Mouse (Mus musculus): ENCODE results near the gene Pbxip1. TPM values are rescaled to one million over a fixed set of nuclear protein-coding genes. Genes with fewer than 3 reads are reported as not detected.

The Pbxip1 gene
- polyA plus RNA-seq, 2 experiments, result 17.9 to 32.8 TPM

DNA sequence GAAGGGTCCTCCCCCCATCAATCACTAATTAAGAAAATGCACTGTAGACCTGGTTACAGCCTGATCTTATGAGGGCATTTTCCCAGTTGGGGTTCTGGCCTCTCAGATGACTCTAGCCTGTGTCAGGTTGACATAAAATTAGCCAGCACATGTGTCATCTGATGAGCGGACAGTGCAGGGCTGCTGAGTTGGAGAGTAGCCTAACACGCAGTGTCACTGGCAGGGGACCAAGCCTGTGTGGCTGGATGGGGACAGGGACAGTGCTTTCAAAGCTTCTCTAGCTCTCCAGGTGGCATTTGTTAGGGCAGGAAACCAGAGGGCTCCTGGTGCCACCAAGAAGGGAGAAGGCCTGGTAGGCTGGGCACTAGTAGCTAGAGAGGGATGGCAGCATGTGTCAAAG is 4.2 kb downstream of the Pbxip1 start:
- Histone ChIP-seq H3K9me3 (ENCODE audit: control insufficient read depth, low read length) (no peaks in the 10 kb centered on the region), H3K4me1 (ENCODE audit: control insufficient read depth, insufficient read depth, low read length) (peaks cover 7% of the 10 kb centered on the region), H3K27ac (replicated peaks; ENCODE audit: low read depth, low read length) (no peak overlapping the region), H3K9ac (ENCODE audit: low read depth, low read length, severe bottlenecking) (no peak overlapping the region), H3K27me3 (ENCODE audit: control insufficient read depth, insufficient read depth, low read length) (no peaks in the 10 kb centered on the region), H3K36me3 (ENCODE audit: control insufficient read depth, insufficient read depth, low read length) (peaks cover 16% of the 10 kb centered on the region), H3K4me3 (replicated peaks; ENCODE audit: low read length) (no peak overlapping the region), H3K4me2 (replicated peaks; ENCODE audit: low read depth, low read length, severe bottlenecking) (no peak overlapping the region)
- WGBS, result 85% methylated on average over 2 of the region's 2 CpGs
- no peak for DNase-seq (ENCODE audit: low spot score)
- no peak for TF ChIP-seq POLR2A (IDR thresholded peaks at IDR 0.05; ENCODE audit: borderline replicate concordance, extremely low read depth, insufficient read depth, insufficient read length)
- no peak for ATAC-seq (ENCODE audit: low FRiP score, low read depth)

DNA sequence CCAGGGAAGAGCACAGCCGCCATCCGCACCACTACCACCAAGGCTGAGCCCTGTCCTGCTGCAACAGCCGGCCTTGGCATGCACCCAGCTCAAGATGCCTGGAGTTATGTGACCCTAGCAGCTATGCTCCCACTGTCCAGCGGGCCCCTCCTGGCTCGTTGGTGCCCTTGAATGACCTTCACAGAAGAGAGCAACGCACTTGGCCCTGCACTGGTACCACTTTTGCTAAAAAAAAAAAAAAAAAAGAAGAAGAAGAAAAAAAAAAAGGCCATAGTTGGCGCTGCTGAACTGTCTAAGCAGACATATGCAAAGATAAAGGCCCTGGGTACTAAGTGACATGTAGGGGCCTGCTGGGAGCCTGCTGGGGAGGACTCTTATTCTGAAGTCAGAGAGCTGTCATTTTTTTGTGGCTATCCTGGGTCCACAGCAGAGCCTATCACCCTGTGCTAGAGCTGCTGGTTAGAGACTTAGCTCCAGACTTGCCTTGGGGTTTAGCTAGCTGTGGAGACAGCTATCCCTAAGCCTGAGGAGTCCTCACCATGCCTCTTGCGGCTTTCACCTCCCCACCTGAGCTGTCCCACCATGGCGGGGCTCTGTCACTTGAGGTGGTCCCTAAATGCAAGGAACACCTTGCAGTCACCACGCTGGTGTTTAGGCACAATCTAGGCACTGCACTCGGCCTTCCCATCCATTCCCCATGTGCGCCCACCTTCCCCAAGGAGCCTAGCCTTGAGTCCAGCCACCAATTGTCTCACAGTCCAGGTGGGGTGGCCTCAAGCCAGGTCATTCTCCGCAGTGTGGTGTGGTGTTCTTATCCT is 12.4 kb downstream of the Pbxip1 start:
- WGBS, result 63% methylated on average over 13 of the region's 13 CpGs
- ATAC-seq (ENCODE audit: low FRiP score, low read depth) (no peak), DNase-seq (ENCODE audit: low spot score) (no peak)
- no peaks in the 10 kb centered on the region for H3K9me3 ChIP-seq (ENCODE audit: control insufficient read depth, low read length)
- no peak overlapping the region for H3K27ac ChIP-seq (replicated peaks; ENCODE audit: low read depth, low read length)
- H3K4me2 ChIP-seq (replicated peaks; ENCODE audit: low read depth, low read length, severe bottlenecking), result no peak overlapping the region
- H3K4me3 ChIP-seq (replicated peaks; ENCODE audit: low read length), result no peak overlapping the region
- no peaks in the 10 kb centered on the region for H3K27me3 ChIP-seq (ENCODE audit: control insufficient read depth, insufficient read depth, low read length)
- peaks cover 22% of the 10 kb centered on the region for H3K36me3 ChIP-seq (ENCODE audit: control insufficient read depth, insufficient read depth, low read length)
- H3K4me1 ChIP-seq (ENCODE audit: control insufficient read depth, insufficient read depth, low read length), result no peaks in the 10 kb centered on the region
- TF ChIP-seq POLR2A (IDR thresholded peaks at IDR 0.05; ENCODE audit: borderline replicate concordance, extremely low read depth, insufficient read depth, insufficient read length), result no peak
- H3K9ac ChIP-seq (ENCODE audit: low read depth, low read length, severe bottlenecking), result peak overlapping the region; percentile 7; the same call in 1 of the 2 replicates

DNA sequence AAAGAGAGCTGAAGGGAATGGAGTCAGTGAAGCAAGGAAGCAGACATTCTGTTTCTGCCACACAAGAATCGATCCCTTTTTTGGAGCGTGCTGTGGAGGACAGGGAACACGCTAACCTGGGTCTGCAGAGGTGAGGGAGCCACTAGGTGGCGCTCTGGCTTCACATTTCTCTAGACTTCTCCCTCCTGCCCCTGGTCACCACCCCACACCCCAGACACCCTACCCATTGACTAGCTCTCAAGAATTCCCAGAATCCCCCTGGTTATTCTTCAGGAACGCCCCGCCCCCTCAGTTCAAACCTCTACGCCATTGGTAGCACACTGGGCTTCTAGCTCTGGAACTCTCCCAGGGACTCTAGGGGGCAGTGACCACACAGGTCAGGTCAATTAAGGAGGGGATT is 13.0 kb downstream of the Pbxip1 start:
- no peak overlapping the region for H3K4me2 ChIP-seq (replicated peaks; ENCODE audit: low read depth, low read length, severe bottlenecking)
- H3K9ac ChIP-seq (ENCODE audit: low read depth, low read length, severe bottlenecking), result peak overlapping the region; percentile 7; the same call in 1 of the 2 replicates
- ATAC-seq (ENCODE audit: low FRiP score, low read depth) (peak; percentile 52; the same call in 1 of the 2 replicates), DNase-seq (ENCODE audit: low spot score) (peak; percentile 74)
- no peaks in the 10 kb centered on the region for H3K27me3 ChIP-seq (ENCODE audit: control insufficient read depth, insufficient read depth, low read length)
- H3K36me3 ChIP-seq (ENCODE audit: control insufficient read depth, insufficient read depth, low read length), result peaks cover 22% of the 10 kb centered on the region
- no peak overlapping the region for H3K4me3 ChIP-seq (replicated peaks; ENCODE audit: low read length)
- WGBS, result 44% methylated on average over 7 of the region's 7 CpGs
- TF ChIP-seq POLR2A (IDR thresholded peaks at IDR 0.05; ENCODE audit: borderline replicate concordance, extremely low read depth, insufficient read depth, insufficient read length), result no peak
- no peaks in the 10 kb centered on the region for H3K9me3 ChIP-seq (ENCODE audit: control insufficient read depth, low read length)
- no peaks in the 10 kb centered on the region for H3K4me1 ChIP-seq (ENCODE audit: control insufficient read depth, insufficient read depth, low read length)
- no peak overlapping the region for H3K27ac ChIP-seq (replicated peaks; ENCODE audit: low read depth, low read length)

DNA sequence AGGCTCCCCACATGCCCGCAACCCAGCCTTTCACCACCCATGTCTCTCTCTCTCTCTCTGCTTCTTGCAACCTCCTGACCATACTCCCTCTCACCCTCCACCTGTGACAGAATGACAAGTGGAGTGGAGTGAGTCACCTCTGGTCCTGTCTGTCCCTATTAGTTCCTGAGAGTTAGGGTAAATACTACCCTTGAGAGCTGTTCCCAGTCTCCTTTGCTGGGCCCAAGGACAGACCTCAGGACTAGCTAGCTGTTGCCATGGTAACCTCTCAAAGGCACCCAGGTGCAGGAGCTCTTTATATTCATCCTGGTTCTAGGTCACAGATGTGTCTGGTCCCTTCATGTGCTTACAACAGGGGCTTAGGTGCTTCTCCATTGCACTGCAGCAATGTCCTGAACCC is 15.4 kb downstream of the Pbxip1 start:
- no peaks in the 10 kb centered on the region for H3K9me3 ChIP-seq (ENCODE audit: control insufficient read depth, low read length)
- H3K9ac ChIP-seq (ENCODE audit: low read depth, low read length, severe bottlenecking), result no peak overlapping the region
- no peaks in the 10 kb centered on the region for H3K27me3 ChIP-seq (ENCODE audit: control insufficient read depth, insufficient read depth, low read length)
- no peak for TF ChIP-seq POLR2A (IDR thresholded peaks at IDR 0.05; ENCODE audit: borderline replicate concordance, extremely low read depth, insufficient read depth, insufficient read length)
- 80% methylated on average over 1 of the region's 1 CpGs for WGBS
- no peak for DNase-seq (ENCODE audit: low spot score)
- peaks cover 3% of the 10 kb centered on the region; the same call in 1 of the 2 replicates for H3K36me3 ChIP-seq (ENCODE audit: control insufficient read depth, insufficient read depth, low read length)
- ATAC-seq (ENCODE audit: low FRiP score, low read depth), result no peak
- no peak overlapping the region for H3K4me2 ChIP-seq (replicated peaks; ENCODE audit: low read depth, low read length, severe bottlenecking)
- no peaks in the 10 kb centered on the region for H3K4me1 ChIP-seq (ENCODE audit: control insufficient read depth, insufficient read depth, low read length)
- H3K27ac ChIP-seq (replicated peaks; ENCODE audit: low read depth, low read length), result no peak overlapping the region
- H3K4me3 ChIP-seq (replicated peaks; ENCODE audit: low read length), result no peak overlapping the region

DNA sequence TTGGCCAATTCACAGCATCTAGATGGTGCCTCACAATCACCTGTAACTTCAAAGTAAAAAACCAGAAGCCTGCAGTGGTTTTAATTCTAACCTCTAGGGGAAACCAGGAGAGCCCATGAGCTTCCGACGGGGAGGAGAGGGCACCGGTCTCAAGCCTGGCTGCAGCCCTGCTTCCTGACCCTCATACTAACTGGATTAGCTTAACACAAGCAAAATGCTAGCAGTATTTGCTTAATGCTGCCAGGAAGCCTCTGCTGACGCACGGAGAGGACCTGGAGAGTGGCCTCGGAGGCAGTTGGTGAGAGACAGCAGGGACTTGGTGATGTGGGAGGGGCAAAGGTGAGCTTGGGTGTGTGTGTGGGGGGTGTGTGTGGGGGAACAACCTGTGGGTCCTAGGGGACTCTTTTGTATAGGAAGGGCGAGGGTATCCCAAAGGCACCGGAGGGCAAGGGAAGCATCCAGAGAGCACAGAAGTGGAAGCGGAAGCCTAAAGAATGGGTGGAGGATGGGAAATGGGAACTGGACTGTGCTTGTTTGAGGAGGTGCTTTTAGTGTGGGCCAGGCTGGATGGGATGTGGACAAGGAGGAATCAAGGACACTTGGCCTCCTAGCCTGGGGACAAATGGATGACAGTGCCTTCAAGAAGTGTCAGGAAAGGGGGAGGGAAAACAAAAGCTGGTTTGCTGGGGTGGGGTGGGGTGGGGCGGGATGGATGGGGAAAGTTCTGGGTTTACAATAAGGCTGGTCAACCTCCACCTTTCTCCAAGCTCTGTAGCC is 18.1 kb downstream of the Pbxip1 start, which contains the start of gene Pmvk:
Gene Pmvk (plus strand): TSS at position 141 of the 777 bp plus-strand sequence.
- H3K27me3 ChIP-seq (ENCODE audit: control insufficient read depth, insufficient read depth, low read length), result no peaks in the 10 kb centered on the region
- H3K9ac ChIP-seq (ENCODE audit: low read depth, low read length, severe bottlenecking), result no peak within 1 kb of the TSS
- no peaks in the 10 kb centered on the region for H3K36me3 ChIP-seq (ENCODE audit: control insufficient read depth, insufficient read depth, low read length)
- H3K9me3 ChIP-seq (ENCODE audit: control insufficient read depth, low read length), result no peaks in the 10 kb centered on the region
- 64% methylated on average over 10 of the region's 10 CpGs for WGBS
- H3K4me3 ChIP-seq (replicated peaks; ENCODE audit: low read length), result no peak within 1 kb of the TSS
- no peak within 1 kb of the TSS for H3K4me2 ChIP-seq (replicated peaks; ENCODE audit: low read depth, low read length, severe bottlenecking)
- TF ChIP-seq POLR2A (IDR thresholded peaks at IDR 0.05; ENCODE audit: borderline replicate concordance, extremely low read depth, insufficient read depth, insufficient read length), result no peak
- no peak for ATAC-seq (ENCODE audit: low FRiP score, low read depth)
- H3K4me1 ChIP-seq (ENCODE audit: control insufficient read depth, insufficient read depth, low read length), result peaks cover 7% of the 10 kb centered on the region
- no peak within 1 kb of the TSS for H3K27ac ChIP-seq (replicated peaks; ENCODE audit: low read depth, low read length)
- DNase-seq (ENCODE audit: low spot score), result no peak
